Mouse (Mus musculus) liver, embryonic 14.5 days (tissue): Measurements from ENCODE around the gene H2afv. TPM values are rescaled to one million over a fixed set of nuclear protein-coding genes. Genes with fewer than 3 reads are reported as not detected.
"Not testable (repeated sequence)": the region's sequence is repeated elsewhere in the genome, so short reads cannot be mapped to it uniquely, and the experiment has no call there.

Source experiments
- ATAC-seq: fragments of 200-750 bp; cut with Nextera tagmentation; 2 replicates; pipeline ENCODE4 v1.8.0; 2017; ENCODE audit warnings: moderate number of reproducible peaks, mild to moderate bottlenecking, moderate library complexity; ENCODE audit not compliant: insufficient read depth
- DNase-seq, 3 experiments: peaks; one replicate each; pipeline ENCODE4 v3.0.0-alpha.2; 2012 to 2013; ENCODE audit warnings: low read depth in 3 of 3, low spot score in 3 of 3
- H3K27ac ChIP-seq: fragments of 300-500 bp; sonication (generic); 2 replicates; pipeline ENCODE4 v1.5.1; 2014; ENCODE audit warnings: moderate library complexity, mild to moderate bottlenecking, control low read depth, inconsistent platforms
- H3K27me3 ChIP-seq: fragments of 300-500 bp; sonication (generic); 2 replicates; pipeline ENCODE4 v1.6.1; 2014; ENCODE audit warnings: mild to moderate bottlenecking, low read length, moderate library complexity; ENCODE audit not compliant: control insufficient read depth, insufficient read depth
- H3K36me3 ChIP-seq: fragments of 300-500 bp; sonication (generic); replicated peaks from 2 replicates; pipeline ENCODE4 v1.6.1; 2014; ENCODE audit warnings: low read depth; ENCODE audit not compliant: control insufficient read depth, insufficient read depth
- H3K4me1 ChIP-seq, 2 experiments: fragments of 200-500 bp in 1 of 2; fragments of 300-500 bp in 1 of 2; sonication (generic) in 1 of 2; replicated peaks; 2 replicates each; pipeline ENCODE4 v1.6.1; 2012 to 2014; ENCODE audit warnings: antibody characterized with exemption in 1 of 2, inconsistent platforms in 1 of 2, low read length in 1 of 2; ENCODE audit not compliant: control insufficient read depth in 2 of 2, insufficient read depth in 2 of 2
- H3K4me2 ChIP-seq: fragments of 300-500 bp; sonication (generic); 2 replicates; pipeline ENCODE4 v1.6.1; 2014; ENCODE audit warnings: low read depth, mild to moderate bottlenecking, control low read depth, moderate library complexity
- H3K4me3 ChIP-seq, 2 experiments: fragments of 200-500 bp in 1 of 2; fragments of 300-500 bp in 1 of 2; sonication (generic) in 1 of 2; 2 replicates each; pipeline ENCODE4 v1.5.1; 2012 to 2014; ENCODE audit warnings: low read depth in 2 of 2, low read length in 2 of 2, mild to moderate bottlenecking in 2 of 2, control low read depth in 1 of 2, inconsistent platforms in 1 of 2, moderate library complexity in 1 of 2; ENCODE audit not compliant: insufficient read depth in 1 of 2
- H3K9ac ChIP-seq: fragments of 300-500 bp; sonication (generic); replicated peaks from 2 replicates; pipeline ENCODE4 v1.6.1; 2014; ENCODE audit warnings: mild to moderate bottlenecking, control low read depth, moderate library complexity
- H3K9me3 ChIP-seq: fragments of 300-500 bp; sonication (generic); 2 replicates; pipeline ENCODE4 v1.6.1; 2016; ENCODE audit warnings: low read length, mixed read lengths; ENCODE audit not compliant: control insufficient read depth
- CTCF ChIP-seq: IDR thresholded peaks from 2 replicates; pipeline ENCODE4 v1.5.1; 2016; ENCODE audit warnings: antibody characterized with exemption, low read depth, control low read depth
- EP300 ChIP-seq: IDR thresholded peaks from 2 replicates; pipeline ENCODE4 v1.6.1; 2016; ENCODE audit warnings: antibody characterized with exemption, low read depth
- WGBS: fragments of 180-500 bp; shearing (Covaris S2); extraction: QIAGEN DNeasy Blood & Tissue Kit; methylation state at CpG from one replicate; pipeline ENCODE4 v1.1.7; 2014; ENCODE audit not compliant: insufficient replicate concordance; 5-methylcytosine and 5-hydroxymethylcytosine counted together
- polyA plus RNA-seq, 2 experiments: library from polyadenylated mRNA; depleted of rRNA in 1 of 2; stranded (reverse) in 1 of 2; unstranded in 1 of 2; fragments of >200 nt; fragmentation: Nextera tagmentation in 1 of 2; extraction: Ambion mirVana in 1 of 2; gene quantifications; 2 replicates each; pipeline versions ENCODE4 v1.2.1 to v1.2.3; 2012 to 2014

The H2afv gene
- polyA plus RNA-seq, 2 experiments = 44.2 to 117 TPM

- Histone ChIP-seq H3K4me3 (no peak overlapping the region), H3K4me2 (no peak overlapping the region), H3K9ac (no peak overlapping the region), H3K9me3 (no peaks in the 10 kb centered on the region), H3K27ac (no peak overlapping the region), H3K4me1 (peaks cover 4 to 8% of the 10 kb centered on the region in 2 experiments; a peak in 3 of 4 replicates), H3K27me3 (no peaks in the 10 kb centered on the region), H3K36me3 (peaks cover 64% of the 10 kb centered on the region)
- 64% methylated on average over 2 of the region's 2 CpGs for WGBS
- TF ChIP-seq EP300 (no peak), CTCF (no peak)
- ATAC-seq (no peak), DNase-seq (no peak)
Measured at GRCm38 (mm10) chr11:6420722-6421350, 23.4 kb downstream of the H2afv start.

GRCm38 (mm10) chr11:6420283-6420703 is 23.9 kb downstream of the H2afv start:
- Histone ChIP-seq H3K4me2 (no peak overlapping the region), H3K9me3 (no peaks in the 10 kb centered on the region), H3K27ac (no peak overlapping the region), H3K4me1 (peaks cover 4 to 8% of the 10 kb centered on the region in 2 experiments; a peak in 3 of 4 replicates), H3K4me3 (no peak overlapping the region), H3K36me3 (peaks cover 61% of the 10 kb centered on the region), H3K9ac (no peak overlapping the region), H3K27me3 (no peaks in the 10 kb centered on the region)
- WGBS = 15% methylated on average over 1 of the region's 1 CpGs
- ATAC-seq = no peak
- TF ChIP-seq EP300 = no peak
- TF ChIP-seq CTCF = no peak
- DNase-seq = no peak

- not testable (repeated sequence) for H3K9ac ChIP-seq, H3K9me3 ChIP-seq, H3K27me3 ChIP-seq, H3K27ac ChIP-seq, H3K4me3 ChIP-seq, DNase-seq, ATAC-seq, H3K4me2 ChIP-seq
- Histone ChIP-seq H3K36me3 (peaks cover 54% of the 10 kb centered on the region), H3K4me1 (peaks cover 11 to 15% of the 10 kb centered on the region in 2 experiments)
- 42% methylated on average over 3 of the region's 4 CpGs for WGBS
Measured at GRCm38 (mm10) chr11:6419156-6419555, 25.1 kb downstream of the H2afv start.

DNA sequence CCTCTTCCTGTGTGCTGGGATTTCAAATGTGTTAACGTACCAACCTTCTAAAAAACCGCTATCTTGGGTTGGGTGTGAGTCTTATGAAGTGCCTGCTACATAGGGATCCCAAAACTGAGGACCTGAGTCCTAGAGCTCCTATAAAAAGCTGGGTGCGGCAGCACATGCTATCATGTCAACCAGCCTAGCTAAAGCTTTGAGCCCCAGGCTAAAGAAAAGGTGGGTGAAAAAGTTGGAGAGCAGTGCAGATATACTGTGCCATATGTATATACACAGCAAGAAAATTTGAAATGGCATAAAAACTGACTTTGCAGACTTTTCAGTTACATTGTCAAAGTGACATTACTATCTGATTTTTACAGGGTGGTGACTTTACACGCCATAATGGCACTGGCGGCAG is 25.5 kb downstream of the H2afv start:
- ATAC-seq (no peak), DNase-seq (no peak)
- Histone ChIP-seq H3K9me3 (peaks cover 7% of the 10 kb centered on the region), H3K27me3 (no peaks in the 10 kb centered on the region), H3K9ac (no peak overlapping the region), H3K4me3 (no peak overlapping the region), H3K27ac (no peak overlapping the region), H3K4me1 (peaks cover 11 to 15% of the 10 kb centered on the region in 2 experiments), H3K36me3 (peaks cover 52% of the 10 kb centered on the region), H3K4me2 (peak overlapping the region; percentile 97)
- TF ChIP-seq EP300 = no peak
- TF ChIP-seq CTCF = no peak
- WGBS = 61% methylated on average over 5 of the region's 5 CpGs

- peak overlapping the region; percentile 89 to 90 for H3K4me3 ChIP-seq
- no peaks in the 10 kb centered on the region for H3K27me3 ChIP-seq
- TF ChIP-seq EP300 (no peak), CTCF (no peak)
- peak overlapping the region; percentile 92 for H3K9ac ChIP-seq
- DNase-seq (no peak), ATAC-seq (no peak)
- H3K9me3 ChIP-seq = peaks cover 19% of the 10 kb centered on the region
- H3K4me1 ChIP-seq = peaks cover 11 to 15% of the 10 kb centered on the region in 2 experiments
- peak overlapping the region; percentile 97 for H3K4me2 ChIP-seq
- H3K27ac ChIP-seq = peak overlapping the region; percentile 94
- H3K36me3 ChIP-seq = peaks cover 41% of the 10 kb centered on the region
Measured at GRCm38 (mm10) chr11:6417490-6417889, 26.8 kb downstream of the H2afv start.
